Mouse (Mus musculus): ENCODE results near the gene Zfp30.
A peak's percentile ranks its signal among the peaks of the same experiment; 100 is the strongest.

DNA sequence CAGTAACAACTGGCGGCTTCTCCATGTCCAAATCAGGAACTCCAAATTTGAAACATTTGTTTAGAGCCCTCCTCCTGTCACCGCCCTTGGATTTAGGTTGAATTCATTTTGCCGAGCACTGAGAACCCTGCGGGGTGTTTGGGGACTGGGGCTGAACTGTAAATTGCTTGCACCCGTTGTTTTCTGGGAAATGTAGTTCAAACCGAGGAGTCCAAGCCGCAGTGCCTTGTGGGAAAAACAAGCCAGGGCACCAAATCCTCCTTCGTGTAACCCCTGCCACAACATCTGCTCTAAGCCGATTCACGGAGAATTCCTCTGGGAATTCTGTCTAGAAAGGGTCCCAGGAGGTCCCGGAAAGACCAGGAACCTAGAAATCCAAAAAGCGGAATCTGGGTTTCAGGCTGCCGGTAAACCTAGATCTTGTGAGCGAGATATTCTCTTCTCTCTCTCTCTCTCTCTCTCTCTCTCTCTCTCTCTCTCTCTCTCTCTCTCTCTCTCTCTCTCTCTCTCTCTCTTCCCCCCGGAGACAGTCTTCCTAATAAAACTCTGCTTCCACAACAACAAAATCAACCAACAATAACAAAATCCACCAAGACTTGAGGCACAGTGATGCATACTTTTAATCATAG lies 16.6 kb upstream of the Zfp30 start:
- no peak for TF ChIP-seq CTCF (IDR thresholded peaks at IDR 0.05; ENCODE audit: extremely low read depth, insufficient read depth, low read length)
- TF ChIP-seq POLR2A (IDR thresholded peaks at IDR 0.05; ENCODE audit: extremely low read depth, insufficient read depth, low read length): peak; percentile 55

Measured in cortical plate, adult 2 months (tissue).